Mouse (Mus musculus) stomach, embryonic 15.5 days (tissue): ENCODE data around the gene Gm3139. TPM values are rescaled to one million over a fixed set of nuclear protein-coding genes. Genes with fewer than 3 reads are reported as not detected.
"Not testable (repeated sequence)": the region's sequence is repeated elsewhere in the genome, so short reads cannot be mapped to it uniquely, and the experiment has no call there.

Experiments used
- ATAC-seq: fragments of 200-750 bp; cut with Nextera tagmentation; 2 replicates; pipeline ENCODE4 v1.8.0; 2017; ENCODE audit warnings: low read depth, moderate number of reproducible peaks, moderate TSS enrichment; ENCODE audit not compliant: insufficient read depth, low FRiP score
- H3K27ac ChIP-seq: fragments of 300-500 bp; sonication (generic); 2 replicates; pipeline ENCODE4 v1.5.1; 2015; ENCODE audit warnings: mild to moderate bottlenecking, inconsistent platforms
- H3K27me3 ChIP-seq: fragments of 300-500 bp; sonication (generic); replicated peaks from 2 replicates; pipeline ENCODE4 v1.6.1; 2015; ENCODE audit warnings: inconsistent platforms
- H3K36me3 ChIP-seq: fragments of 300-500 bp; sonication (generic); 2 replicates; pipeline ENCODE4 v1.6.1; 2015; ENCODE audit warnings: inconsistent platforms
- H3K4me1 ChIP-seq: fragments of 300-500 bp; sonication (generic); 2 replicates; pipeline ENCODE4 v1.6.1; 2015; ENCODE audit warnings: inconsistent platforms
- H3K4me2 ChIP-seq: fragments of 300-500 bp; sonication (generic); 2 replicates; pipeline ENCODE4 v1.6.1; 2015; ENCODE audit warnings: mild to moderate bottlenecking, inconsistent platforms
- H3K4me3 ChIP-seq: fragments of 300-500 bp; sonication (generic); replicated peaks from 2 replicates; pipeline ENCODE4 v1.5.1; 2015; ENCODE audit warnings: inconsistent platforms
- H3K9ac ChIP-seq: fragments of 300-500 bp; sonication (generic); 2 replicates; pipeline ENCODE4 v1.6.1; 2015; ENCODE audit warnings: inconsistent platforms
- H3K9me3 ChIP-seq: fragments of 300-500 bp; sonication (generic); 2 replicates; pipeline ENCODE4 v1.6.1; 2016; ENCODE audit warnings: inconsistent platforms
- WGBS: fragments of 180-500 bp; shearing (Covaris S2); methylation state at CpG from one replicate; pipeline ENCODE4 v1.1.7; 2015; 5-methylcytosine and 5-hydroxymethylcytosine counted together
- polyA plus RNA-seq: library from polyadenylated mRNA; unstranded; fragments of >200 nt; fragmentation: Nextera tagmentation; extraction: Ambion mirVana; gene quantifications from 2 replicates; pipeline ENCODE4 v1.2.1, GENCODE M21; 2015

Gene Gm3139
- polyA plus RNA-seq = not detected in 2 replicates

DNA sequence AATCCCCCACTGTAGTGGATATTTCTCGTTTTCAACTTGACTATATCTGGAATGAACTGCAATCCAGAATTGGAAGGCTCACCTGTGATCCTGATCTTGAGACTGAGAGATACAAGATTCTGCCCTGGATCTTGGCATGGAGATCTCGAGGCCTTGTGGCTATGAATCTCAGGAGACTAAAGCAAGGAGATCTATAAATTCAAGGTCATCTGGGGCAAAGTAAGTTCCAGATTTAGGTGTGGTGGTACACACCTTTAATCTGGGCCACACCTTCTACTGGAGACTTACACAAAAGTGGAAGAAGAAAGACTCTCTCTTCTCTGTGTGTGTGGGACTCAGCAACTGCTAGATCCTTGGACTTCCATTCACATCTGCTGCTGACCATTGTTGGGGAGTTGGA lies at the start of gene Gm3139:
Gm3139 (plus strand) TSS at position 301 of the 400 bp plus-strand sequence.
- H3K4me1 ChIP-seq, ATAC-seq, H3K9me3 ChIP-seq, H3K4me2 ChIP-seq, H3K36me3 ChIP-seq, H3K4me3 ChIP-seq, H3K27me3 ChIP-seq, H3K9ac ChIP-seq, H3K27ac ChIP-seq: not testable (repeated sequence)
- no CpG with 5 or more reads among the region's 2 CpGs for whole genome bisulfite sequencing

Other genes starting within 250 kb of the Gm3139 start
- gene A430089I19Rik, start 219.5 kb upstream of the Gm3139 start, polyA plus RNA-seq = not detected in 2 replicates
- gene Gm6502, start 211.9 kb upstream of the Gm3139 start, polyA plus RNA-seq = not detected in 2 replicates
- not detected in 2 replicates for gene AA792892, start 186.5 kb upstream of the Gm3139 start, polyA plus RNA-seq
- not detected in 2 replicates for gene Gm7682, start 80.5 kb upstream of the Gm3139 start, polyA plus RNA-seq
- gene Gm3147, start 90.1 kb downstream of the Gm3139 start, polyA plus RNA-seq = not detected in 2 replicates
- not detected in 2 replicates for gene Gm6509, start 97.7 kb downstream of the Gm3139 start, polyA plus RNA-seq
- not detected in 2 replicates for gene Gm6205, start 122.1 kb downstream of the Gm3139 start, polyA plus RNA-seq